Mouse (Mus musculus) small intestine, adult 2 months (tissue): ENCODE measurements around the gene Iqca.

ENCODE experiments used
- CTCF ChIP-seq: fragments of 200-500 bp; IDR thresholded peaks from 2 replicates; pipeline ENCODE4 v1.5.1; 2012; ENCODE audit warnings: low read depth, mild to moderate bottlenecking, control low read depth, inconsistent platforms, low read length, moderate library complexity, mixed read lengths; ENCODE audit not compliant: insufficient replicate concordance, insufficient read length; ENCODE audit errors: extremely low read depth
- POLR2A ChIP-seq: fragments of 200-500 bp; IDR thresholded peaks from 2 replicates; pipeline ENCODE4 v1.6.1; 2012; ENCODE audit warnings: low read depth, mild to moderate bottlenecking, control low read depth, inconsistent platforms, low read length, moderate library complexity

GRCm38 (mm10) chr1:90202207-90202978 is 49.2 kb upstream of the Iqca start:
- no peak for TF ChIP-seq CTCF
- no peak for TF ChIP-seq POLR2A
